Mouse (Mus musculus): ENCODE results near the gene Tbx2. TPM values are rescaled to one million over a fixed set of nuclear protein-coding genes. Genes with fewer than 3 reads are reported as not detected.

Tbx2 gene
- polyA plus RNA-seq, 1 experiment from 2014 or later: 0.64 TPM

GRCm38 (mm10) chr11:85831656-85832230, 608 bp upstream of the Tbx2 start:
- H3K4me2 ChIP-seq (ENCODE audit: low read length): peak overlapping the region; percentile 63
- H3K9me3 ChIP-seq (ENCODE audit: control insufficient read depth, low read length): no peaks in the 10 kb centered on the region
- peaks cover 17% of the 10 kb centered on the region for H3K4me1 ChIP-seq (ENCODE audit: control insufficient read depth, insufficient read depth, low read depth, low read length)
- 1% methylated on average over 25 of the region's 33 CpGs for WGBS
- no peak overlapping the region for H3K9ac ChIP-seq (ENCODE audit: low read depth, low read length)
- no peak overlapping the region for H3K27ac ChIP-seq (ENCODE audit: low read depth, low read length)
- peaks cover 42% of the 10 kb centered on the region for H3K27me3 ChIP-seq (replicated peaks; ENCODE audit: control insufficient read depth, insufficient read depth, low read length)
- no peaks in the 10 kb centered on the region for H3K36me3 ChIP-seq (ENCODE audit: control insufficient read depth, insufficient read depth, low read length)
- peak overlapping the region; percentile 44 for H3K4me3 ChIP-seq (ENCODE audit: low read length)
- ATAC-seq: no peak

DNA sequence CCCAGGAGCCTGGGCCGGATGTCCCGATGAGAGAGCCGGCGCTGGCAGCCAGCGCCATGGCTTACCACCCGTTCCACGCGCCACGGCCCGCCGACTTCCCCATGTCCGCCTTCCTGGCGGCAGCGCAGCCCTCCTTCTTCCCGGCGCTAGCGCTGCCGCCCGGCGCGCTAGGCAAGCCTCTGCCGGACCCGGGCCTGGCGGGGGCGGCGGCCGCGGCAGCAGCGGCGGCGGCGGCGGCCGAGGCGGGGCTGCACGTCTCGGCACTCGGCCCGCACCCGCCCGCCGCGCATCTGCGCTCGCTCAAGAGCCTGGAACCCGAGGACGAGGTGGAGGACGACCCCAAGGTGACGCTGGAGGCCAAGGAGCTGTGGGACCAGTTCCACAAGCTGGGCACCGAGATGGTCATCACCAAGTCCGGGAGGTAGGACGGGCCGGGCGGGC, 750 bp downstream of the Tbx2 start:
- Histone ChIP-seq H3K4me2 (ENCODE audit: low read length) (peak overlapping the region; percentile 63), H3K9ac (ENCODE audit: low read depth, low read length) (peak overlapping the region; percentile 42), H3K36me3 (ENCODE audit: control insufficient read depth, insufficient read depth, low read length) (no peaks in the 10 kb centered on the region), H3K4me1 (ENCODE audit: control insufficient read depth, insufficient read depth, low read depth, low read length) (peaks cover 20% of the 10 kb centered on the region), H3K27me3 (replicated peaks; ENCODE audit: control insufficient read depth, insufficient read depth, low read length) (peaks cover 28% of the 10 kb centered on the region), H3K4me3 (ENCODE audit: low read length) (peak overlapping the region; percentile 44), H3K9me3 (ENCODE audit: control insufficient read depth, low read length) (no peaks in the 10 kb centered on the region), H3K27ac (ENCODE audit: low read depth, low read length) (no peak overlapping the region)
- under 1% methylated on average over 35 of the region's 54 CpGs for WGBS
- no peak for ATAC-seq

- Histone ChIP-seq H3K4me1 (ENCODE audit: control insufficient read depth, insufficient read depth, low read depth, low read length) (peaks cover 20% of the 10 kb centered on the region), H3K27ac (ENCODE audit: low read depth, low read length) (no peak overlapping the region), H3K36me3 (ENCODE audit: control insufficient read depth, insufficient read depth, low read length) (no peaks in the 10 kb centered on the region), H3K9me3 (ENCODE audit: control insufficient read depth, low read length) (no peaks in the 10 kb centered on the region), H3K4me2 (ENCODE audit: low read length) (no peak overlapping the region; the same call in 1 of the 2 replicates), H3K9ac (ENCODE audit: low read depth, low read length) (no peak overlapping the region), H3K4me3 (ENCODE audit: low read length) (peak overlapping the region; percentile 0; the same call in 1 of the 2 replicates), H3K27me3 (replicated peaks; ENCODE audit: control insufficient read depth, insufficient read depth, low read length) (peaks cover 28% of the 10 kb centered on the region)
- WGBS: 5% methylated on average over 11 of the region's 11 CpGs
- ATAC-seq: no peak
Observed at GRCm38 (mm10) chr11:85833761-85834385, 1.5 kb downstream of the Tbx2 start.

- H3K27ac ChIP-seq (ENCODE audit: low read depth, low read length): no peak overlapping the region
- no peak overlapping the region for H3K4me3 ChIP-seq (ENCODE audit: low read length)
- no peak overlapping the region for H3K4me2 ChIP-seq (ENCODE audit: low read length)
- H3K9ac ChIP-seq (ENCODE audit: low read depth, low read length): no peak overlapping the region
- 6% methylated on average over 17 of the region's 17 CpGs for WGBS
- peaks cover 31% of the 10 kb centered on the region for H3K27me3 ChIP-seq (replicated peaks; ENCODE audit: control insufficient read depth, insufficient read depth, low read length)
- ATAC-seq: no peak
- peaks cover 20% of the 10 kb centered on the region for H3K4me1 ChIP-seq (ENCODE audit: control insufficient read depth, insufficient read depth, low read depth, low read length)
- no peaks in the 10 kb centered on the region for H3K36me3 ChIP-seq (ENCODE audit: control insufficient read depth, insufficient read depth, low read length)
- H3K9me3 ChIP-seq (ENCODE audit: control insufficient read depth, low read length): no peaks in the 10 kb centered on the region
Observed at GRCm38 (mm10) chr11:85834386-85834931, 2.1 kb downstream of the Tbx2 start.

DNA sequence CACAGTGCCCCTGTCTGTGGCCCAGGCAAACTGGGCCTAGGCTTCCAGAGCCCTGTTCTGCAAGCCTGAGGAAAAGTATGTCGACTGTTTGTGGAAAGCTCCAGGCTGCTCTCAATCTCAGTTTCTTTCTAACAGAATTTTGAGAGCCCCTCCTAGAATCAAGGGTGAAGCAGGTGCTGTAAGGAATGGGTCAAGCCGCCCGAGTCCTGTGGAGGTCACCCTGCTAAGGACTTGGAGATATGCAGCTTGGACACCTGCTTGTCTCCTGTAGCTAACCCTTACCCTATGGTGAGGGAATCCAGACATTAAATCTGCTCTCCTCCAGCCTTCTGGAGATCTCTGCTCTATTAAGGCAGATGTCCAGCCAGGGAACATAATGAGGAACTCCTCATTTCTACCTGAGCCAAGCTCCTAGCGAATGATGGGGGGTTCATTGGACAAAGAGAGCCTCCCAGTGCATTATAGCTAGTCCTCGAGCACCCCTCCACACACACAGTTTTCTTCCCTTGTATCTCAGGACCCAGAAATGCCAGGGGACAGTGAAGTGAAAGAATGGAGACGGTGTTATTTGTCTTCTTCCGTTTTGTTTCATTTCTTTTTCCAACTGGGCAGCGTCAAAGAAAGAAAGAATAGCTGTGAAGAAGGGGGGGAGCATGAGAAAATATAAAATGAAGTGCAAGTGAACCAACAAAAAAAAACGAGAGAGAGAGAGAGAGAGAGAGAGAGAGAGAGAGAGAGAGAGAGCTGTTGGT, 2.8 kb downstream of the Tbx2 start:
- ATAC-seq: no peak
- Histone ChIP-seq H3K27ac (ENCODE audit: low read depth, low read length) (no peak overlapping the region), H3K36me3 (ENCODE audit: control insufficient read depth, insufficient read depth, low read length) (no peaks in the 10 kb centered on the region), H3K4me2 (ENCODE audit: low read length) (no peak overlapping the region), H3K4me3 (ENCODE audit: low read length) (no peak overlapping the region), H3K9me3 (ENCODE audit: control insufficient read depth, low read length) (no peaks in the 10 kb centered on the region), H3K9ac (ENCODE audit: low read depth, low read length) (no peak overlapping the region), H3K4me1 (ENCODE audit: control insufficient read depth, insufficient read depth, low read depth, low read length) (peaks cover 16% of the 10 kb centered on the region), H3K27me3 (replicated peaks; ENCODE audit: control insufficient read depth, insufficient read depth, low read length) (peaks cover 37% of the 10 kb centered on the region)
- 6% methylated on average over 9 of the region's 9 CpGs for WGBS

DNA sequence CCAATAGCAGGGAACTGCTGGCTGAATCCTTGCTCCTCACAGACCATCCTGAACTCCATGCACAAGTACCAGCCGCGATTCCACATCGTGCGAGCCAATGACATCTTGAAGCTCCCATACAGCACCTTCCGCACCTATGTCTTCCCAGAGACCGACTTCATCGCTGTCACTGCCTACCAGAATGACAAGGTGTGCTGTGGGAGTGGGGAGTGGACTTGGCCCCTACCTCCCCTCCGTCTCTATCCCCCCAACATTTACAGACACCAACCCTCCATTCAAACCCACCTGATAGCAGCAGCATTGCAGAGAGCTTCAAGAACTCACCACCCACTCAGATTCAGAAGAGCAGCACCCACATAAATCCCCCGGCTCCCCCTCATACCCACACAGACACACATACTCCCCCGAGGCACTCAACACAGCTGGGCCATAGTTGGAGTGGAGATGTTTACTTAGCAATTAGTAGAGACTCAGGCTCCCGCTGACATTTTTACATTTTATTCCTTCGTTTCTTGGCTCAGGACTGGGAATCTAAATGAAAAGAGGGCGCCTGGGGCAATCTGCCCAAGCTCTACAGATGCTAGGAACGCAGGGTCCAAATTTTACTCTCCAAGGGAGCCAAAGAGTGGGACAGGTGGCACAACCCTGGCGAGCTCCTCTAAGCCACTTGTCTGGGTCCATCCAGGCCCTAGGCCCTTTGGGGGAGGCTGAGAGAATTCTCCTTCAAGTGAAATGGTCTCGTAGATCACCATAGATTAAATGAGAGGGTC, 3.6 kb downstream of the Tbx2 start:
- H3K9ac ChIP-seq (ENCODE audit: low read depth, low read length): no peak overlapping the region
- H3K4me2 ChIP-seq (ENCODE audit: low read length): no peak overlapping the region
- ATAC-seq: no peak
- 6% methylated on average over 16 of the region's 16 CpGs for WGBS
- H3K4me1 ChIP-seq (ENCODE audit: control insufficient read depth, insufficient read depth, low read depth, low read length): peaks cover 20% of the 10 kb centered on the region
- H3K27me3 ChIP-seq (replicated peaks; ENCODE audit: control insufficient read depth, insufficient read depth, low read length): peaks cover 43% of the 10 kb centered on the region
- 0 out of 2 replicates have a peak overlapping the region, but pooled peaks have one; percentile 9 for H3K4me3 ChIP-seq (ENCODE audit: low read length)
- no peak overlapping the region for H3K27ac ChIP-seq (ENCODE audit: low read depth, low read length)
- H3K36me3 ChIP-seq (ENCODE audit: control insufficient read depth, insufficient read depth, low read length): no peaks in the 10 kb centered on the region
- H3K9me3 ChIP-seq (ENCODE audit: control insufficient read depth, low read length): no peaks in the 10 kb centered on the region

DNA sequence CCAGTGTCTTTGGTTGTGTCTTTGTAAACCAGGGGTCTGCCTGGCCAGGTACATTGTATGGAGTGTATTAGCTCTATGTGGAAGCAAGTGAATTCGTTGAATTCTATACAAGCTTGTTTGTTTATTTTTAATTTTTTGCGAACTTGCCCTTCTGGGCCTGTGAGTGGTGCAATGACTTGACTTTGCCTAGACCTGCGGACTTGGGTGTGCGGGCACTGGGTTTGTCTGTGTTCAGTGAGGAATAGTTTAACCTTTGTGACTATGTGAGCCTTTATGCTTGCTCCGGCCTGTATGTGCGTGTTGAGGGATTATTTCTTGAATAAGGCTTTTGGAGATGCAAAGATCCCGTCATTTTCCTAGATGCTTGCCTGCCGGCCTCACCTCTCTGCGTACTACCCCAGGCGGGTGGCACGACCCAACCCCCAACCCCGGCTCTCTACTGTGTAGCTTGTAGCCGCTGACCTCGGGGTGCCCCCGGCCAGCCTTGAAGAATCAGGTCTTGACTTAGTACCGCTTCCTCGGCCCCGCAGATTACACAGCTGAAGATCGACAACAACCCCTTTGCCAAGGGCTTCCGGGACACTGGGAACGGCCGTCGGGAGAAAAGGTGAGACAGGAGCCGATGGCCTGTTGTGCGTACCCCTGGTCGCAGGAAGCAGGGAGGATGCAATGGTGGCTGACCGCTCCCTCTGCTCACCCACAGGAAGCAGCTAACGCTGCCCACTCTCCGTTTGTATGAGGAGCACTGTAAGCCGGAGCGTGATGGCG, 4.4 kb downstream of the Tbx2 start:
- WGBS: 2% methylated on average over 31 of the region's 32 CpGs
- Histone ChIP-seq H3K4me3 (ENCODE audit: low read length) (no peak overlapping the region; the same call in 1 of the 2 replicates), H3K9me3 (ENCODE audit: control insufficient read depth, low read length) (no peaks in the 10 kb centered on the region), H3K4me2 (ENCODE audit: low read length) (peak overlapping the region; percentile 7; the same call in 1 of the 2 replicates), H3K4me1 (ENCODE audit: control insufficient read depth, insufficient read depth, low read depth, low read length) (peaks cover 22% of the 10 kb centered on the region), H3K27me3 (replicated peaks; ENCODE audit: control insufficient read depth, insufficient read depth, low read length) (peaks cover 49% of the 10 kb centered on the region), H3K36me3 (ENCODE audit: control insufficient read depth, insufficient read depth, low read length) (no peaks in the 10 kb centered on the region), H3K27ac (ENCODE audit: low read depth, low read length) (no peak overlapping the region), H3K9ac (ENCODE audit: low read depth, low read length) (no peak overlapping the region)
- no peak for ATAC-seq

DNA sequence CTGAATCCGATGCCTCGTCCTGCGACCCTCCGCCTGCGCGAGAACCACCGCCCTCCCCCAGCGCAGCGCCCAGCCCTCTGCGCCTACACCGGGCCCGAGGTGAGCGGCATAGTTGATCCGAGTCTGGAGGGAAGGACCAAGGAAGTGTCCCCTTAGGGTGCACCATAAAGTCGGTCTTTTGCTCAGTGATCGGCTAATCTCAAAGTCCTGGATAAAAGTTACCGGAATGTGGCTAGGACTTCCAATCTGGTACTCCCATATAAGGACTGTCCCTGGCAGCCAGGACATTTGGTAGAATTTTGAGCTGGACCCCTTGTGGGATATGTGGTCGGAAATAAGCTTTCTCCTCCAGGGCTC, 4.9 kb downstream of the Tbx2 start:
- no peaks in the 10 kb centered on the region for H3K36me3 ChIP-seq (ENCODE audit: control insufficient read depth, insufficient read depth, low read length)
- H3K4me1 ChIP-seq (ENCODE audit: control insufficient read depth, insufficient read depth, low read depth, low read length): peaks cover 21% of the 10 kb centered on the region
- H3K4me2 ChIP-seq (ENCODE audit: low read length): peak overlapping the region; percentile 28
- peaks cover 51% of the 10 kb centered on the region for H3K27me3 ChIP-seq (replicated peaks; ENCODE audit: control insufficient read depth, insufficient read depth, low read length)
- H3K4me3 ChIP-seq (ENCODE audit: low read length): peak overlapping the region; percentile 25
- no peaks in the 10 kb centered on the region for H3K9me3 ChIP-seq (ENCODE audit: control insufficient read depth, low read length)
- no peak overlapping the region for H3K9ac ChIP-seq (ENCODE audit: low read depth, low read length)
- H3K27ac ChIP-seq (ENCODE audit: low read depth, low read length): no peak overlapping the region
- 4% methylated on average over 18 of the region's 18 CpGs for WGBS
- ATAC-seq: no peak
